Mouse (Mus musculus): Measurements from ENCODE around the gene Ube2i.
A peak's percentile ranks its signal among the peaks of the same experiment; 100 is the strongest.
"Not testable (repeated sequence)": the region's sequence is repeated elsewhere in the genome, so short reads cannot be mapped to it uniquely, and the experiment has no call there.

The Ube2i gene

DNA sequence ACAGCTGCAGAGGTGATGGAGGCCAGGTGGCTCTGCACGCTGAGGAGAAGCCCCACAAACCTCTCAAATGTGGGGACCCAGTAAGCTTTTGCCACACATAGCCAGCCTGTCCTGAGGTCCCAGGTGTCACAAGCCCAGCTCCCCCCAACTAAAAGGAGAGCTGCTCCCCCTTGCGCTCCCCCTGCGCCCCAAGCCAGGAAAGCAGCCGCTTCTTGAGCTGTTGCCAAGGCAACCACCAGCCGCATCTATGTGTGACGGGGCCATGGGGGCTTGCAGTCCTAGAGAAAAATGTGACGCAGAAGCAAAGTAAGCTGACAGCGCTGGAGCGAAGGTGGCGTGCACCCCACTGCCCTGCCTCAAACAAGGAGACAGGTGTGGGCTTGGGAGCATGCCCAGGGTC lies 20.7 kb downstream of the Ube2i start:
- DNase-seq (ENCODE audit: low spot score) = no peak

DNA sequence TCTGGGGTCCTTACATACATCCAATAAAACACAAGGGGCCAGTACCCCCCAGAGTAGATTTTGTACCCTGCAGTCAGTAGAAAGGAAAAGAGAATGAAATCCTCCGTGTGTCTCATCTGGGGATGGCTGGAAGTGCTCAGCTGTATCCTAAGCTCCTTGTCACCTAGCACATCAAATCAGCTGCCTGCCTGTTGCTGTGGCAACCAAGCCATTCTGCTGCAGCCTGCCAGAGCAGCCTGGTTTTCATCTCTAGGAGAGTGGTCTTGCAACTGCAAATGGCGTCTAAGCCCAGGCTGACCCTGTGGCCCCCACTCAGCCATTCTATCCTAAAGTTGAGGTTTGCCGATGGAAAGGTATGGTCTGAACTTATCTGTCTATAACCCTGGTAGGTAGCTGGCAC lies 21.8 kb downstream of the Ube2i start:
- no peak for DNase-seq (ENCODE audit: low spot score)

GRCm38 (mm10) chr17:25250181-25250835 lies 24.1 kb downstream of the Ube2i start:
- DNase-seq (ENCODE audit: low spot score) = no peak

- no peak for DNase-seq (ENCODE audit: low spot score)
Measured at GRCm38 (mm10) chr17:25248033-25248750, 26.2 kb downstream of the Ube2i start.

DNA sequence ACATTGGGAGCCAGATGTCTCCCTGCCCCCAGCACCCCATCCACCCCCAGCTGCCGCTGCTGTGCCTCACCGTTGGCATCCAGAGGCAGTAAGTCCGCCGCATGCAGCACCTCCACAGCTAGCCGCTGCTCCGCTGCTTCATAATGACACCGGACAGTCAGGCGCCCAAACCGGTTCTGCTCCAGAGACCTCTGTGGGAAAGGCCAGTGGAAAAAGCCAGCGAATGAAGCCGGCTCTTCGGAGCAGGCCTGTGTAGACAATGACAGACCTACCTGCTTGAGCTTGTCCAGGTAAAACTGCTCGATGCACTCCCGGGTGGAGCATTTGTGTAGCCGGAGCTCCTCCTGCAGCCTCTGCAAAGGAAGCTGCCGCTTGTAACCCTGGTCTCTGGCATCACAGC lies 30.2 kb downstream of the Ube2i start:
- peak; percentile 56 for DNase-seq (ENCODE audit: low spot score)

DNA sequence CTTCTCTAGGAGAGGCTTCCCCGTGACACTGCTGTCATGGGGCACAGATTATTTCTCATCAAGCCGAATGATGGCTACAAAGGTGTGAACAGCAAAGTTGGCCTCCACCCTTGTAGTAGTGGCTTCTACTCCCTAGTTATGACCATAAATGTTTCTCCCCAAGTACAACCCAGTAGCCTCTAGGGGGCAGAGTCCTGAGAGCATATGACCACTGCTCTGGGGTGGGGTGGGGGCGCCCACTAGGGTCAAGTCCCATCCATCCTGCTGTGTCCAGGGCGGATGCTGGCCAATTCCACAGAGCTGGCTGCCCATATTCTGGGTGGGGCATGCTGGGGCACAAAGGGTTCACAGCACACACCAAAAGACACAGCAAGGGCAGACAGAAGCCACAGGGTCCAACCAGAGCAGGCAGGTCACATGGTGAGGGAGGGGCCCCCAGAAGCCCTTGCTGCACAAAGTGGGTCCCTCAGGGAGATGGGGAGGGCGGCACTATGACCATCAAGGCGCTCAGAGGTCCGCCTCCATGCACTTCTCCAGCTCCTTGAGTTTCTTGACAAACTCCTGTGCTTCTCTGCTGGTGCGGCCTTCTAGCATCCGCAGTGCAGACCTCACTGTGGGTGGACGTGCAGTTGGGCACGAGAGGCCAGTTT lies 31.2 kb downstream of the Ube2i start:
- DNase-seq (ENCODE audit: low spot score) = no peak

- peak; percentile 78 for DNase-seq (ENCODE audit: low spot score)
Measured at GRCm38 (mm10) chr17:25239695-25240636, 34.5 kb downstream of the Ube2i start, which contains the start of the genes Gnptg and Tsr3. Gene Gnptg (minus strand): TSS chr17:25240124. Gene Tsr3 (plus strand): TSS chr17:25240170.

- DNase-seq (ENCODE audit: low spot score) = no peak
Measured at GRCm38 (mm10) chr17:25235635-25236034, 38.8 kb downstream of the Ube2i start.

DNA sequence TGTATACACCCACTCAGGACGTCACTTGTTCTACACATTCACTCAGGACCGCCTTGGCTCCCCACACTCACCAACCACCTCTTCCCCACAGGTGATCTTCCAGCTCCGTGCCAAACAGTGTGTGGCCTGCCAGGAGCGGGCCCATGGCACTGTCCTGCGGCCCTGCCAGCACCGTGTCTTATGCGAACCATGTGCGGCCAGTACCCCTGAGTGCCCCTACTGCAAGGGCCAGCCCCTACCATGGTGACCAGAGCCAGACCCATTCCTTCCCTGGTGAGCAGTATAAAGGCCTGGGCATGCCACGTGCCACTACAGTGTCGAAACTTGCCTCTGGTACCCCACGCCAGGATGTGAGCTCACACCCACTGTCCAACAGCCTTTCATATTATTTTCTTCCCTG lies 42.8 kb downstream of the Ube2i start:
- DNase-seq (ENCODE audit: low spot score) = not testable (repeated sequence)

DNA sequence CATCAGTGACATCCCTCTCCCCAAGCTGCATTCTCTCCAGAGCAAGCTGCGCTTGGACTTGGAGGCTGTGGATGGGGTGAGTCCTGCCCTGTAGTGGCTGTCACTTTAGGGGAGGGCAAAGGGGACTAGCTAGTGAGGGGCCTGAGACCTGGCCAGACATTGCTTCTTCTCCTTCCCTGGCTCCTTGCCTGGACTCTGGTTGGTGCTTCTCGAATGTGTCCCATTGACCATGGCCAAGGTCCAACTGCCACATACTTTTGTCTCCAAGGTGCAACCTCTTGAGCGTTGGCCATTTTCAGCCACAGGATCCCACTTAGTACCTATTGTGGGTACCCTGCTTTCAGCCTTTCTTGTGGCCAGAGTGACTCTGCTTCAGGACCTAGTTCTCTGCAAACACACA lies 43.7 kb downstream of the Ube2i start:
- DNase-seq (ENCODE audit: low spot score) = no peak

GRCm38 (mm10) chr17:25230014-25230655 lies 44.3 kb downstream of the Ube2i start:
- not testable (repeated sequence) for DNase-seq (ENCODE audit: low spot score)

DNA sequence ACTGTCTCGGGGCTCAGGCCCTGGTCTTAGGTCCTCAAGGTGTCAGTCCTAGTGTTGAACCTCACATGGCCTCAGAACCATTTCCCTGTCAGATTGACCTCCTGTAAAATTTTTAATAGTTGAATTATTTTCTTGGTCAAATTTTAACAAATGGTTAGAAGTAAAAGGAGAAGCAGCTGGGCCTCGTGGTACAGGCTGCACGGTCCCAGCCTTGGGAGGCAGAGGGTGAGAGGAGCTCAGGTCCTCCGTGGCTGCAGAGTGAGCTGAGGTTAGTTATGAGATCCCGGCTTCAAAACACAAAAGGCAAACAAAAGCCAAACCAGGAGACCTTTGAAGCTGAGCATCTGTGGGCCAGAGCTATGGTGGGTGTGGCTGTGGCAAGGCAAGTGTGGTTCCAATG lies 46.4 kb downstream of the Ube2i start:
- DNase-seq (ENCODE audit: low spot score) = no peak

- no peak for DNase-seq (ENCODE audit: low spot score)
Measured at GRCm38 (mm10) chr17:25225659-25226058, 48.8 kb downstream of the Ube2i start.

DNA sequence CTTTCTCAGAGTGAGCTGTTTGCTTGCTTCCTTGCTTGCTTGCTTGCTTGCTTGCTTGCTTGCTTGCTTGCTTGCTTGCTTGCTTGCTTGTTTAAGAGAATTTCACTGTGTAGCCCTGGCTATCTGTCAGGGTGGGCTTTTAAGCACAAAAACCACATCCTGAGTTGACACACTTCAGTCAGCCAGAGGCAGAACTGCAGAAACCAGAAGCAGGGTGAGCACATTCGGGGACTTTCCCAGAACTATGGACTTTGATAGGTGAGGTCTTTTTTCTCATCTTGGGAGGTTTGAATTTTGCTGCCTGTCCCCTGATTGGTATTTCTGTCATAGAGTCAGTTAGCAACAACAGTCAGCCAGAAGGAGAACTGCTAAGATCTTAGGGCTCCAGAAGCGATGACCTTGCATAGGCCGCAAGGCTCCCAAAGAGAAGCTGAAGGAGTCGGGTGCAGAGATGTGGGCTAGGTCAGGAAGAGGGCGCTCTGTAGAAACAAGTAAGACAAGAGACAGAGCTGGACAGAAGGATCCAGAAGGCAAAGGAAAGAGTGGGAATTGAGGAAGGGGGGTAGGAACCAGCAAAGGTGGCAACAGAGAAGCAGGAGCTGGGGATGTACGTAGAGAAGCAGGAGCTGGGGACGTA lies 49.7 kb downstream of the Ube2i start:
- no peak for DNase-seq (ENCODE audit: low spot score)

- no peak for DNase-seq (ENCODE audit: low spot score)
Measured at GRCm38 (mm10) chr17:25222951-25223601, 51.3 kb downstream of the Ube2i start.

GRCm38 (mm10) chr17:25222504-25222940 lies 51.9 kb downstream of the Ube2i start:
- peak; percentile 23 for DNase-seq (ENCODE audit: low spot score)

- peak; percentile 63 for DNase-seq (ENCODE audit: low spot score)
Measured at GRCm38 (mm10) chr17:25221821-25222503, 52.5 kb downstream of the Ube2i start.

- no peak for DNase-seq (ENCODE audit: low spot score)
Measured at GRCm38 (mm10) chr17:25220746-25221145, 53.7 kb downstream of the Ube2i start.

- no peak for DNase-seq (ENCODE audit: low spot score)
Measured at GRCm38 (mm10) chr17:25219492-25220295, 54.7 kb downstream of the Ube2i start.
